Mouse (Mus musculus) A20 (cell line): ENCODE measurements at regions not wholly inside any gene's neighbourhood (a gene's known extent, or its start where the extent isn't known, plus 50 kb on each side); places are given as distances from the start of the nearest gene placed in this dataset.

Experiments
- DNase-seq: peaks from one replicate; pipeline ENCODE4 v3.0.0-alpha.2; 2011; ENCODE audit warnings: low read depth, low spot score

GRCm38 (mm10) chr9:51518376-51518775 is 189.7 kb upstream of the 1810046K07Rik start:
- no peak for DNase-seq

- no peak for DNase-seq
Measured at GRCm38 (mm10) chr9:51523471-51523870, 194.8 kb upstream of the 1810046K07Rik start.

GRCm38 (mm10) chr9:51525906-51526305 is 197.2 kb upstream of the 1810046K07Rik start:
- DNase-seq = no peak

- DNase-seq = no peak
Measured at GRCm38 (mm10) chr9:51538894-51539293, 210.2 kb upstream of the 1810046K07Rik start.

GRCm38 (mm10) chr9:51541940-51542339 is 213.2 kb upstream of the 1810046K07Rik start:
- no peak for DNase-seq

- DNase-seq = no peak
Measured at GRCm38 (mm10) chr9:51572040-51572439, 193.1 kb upstream of the Arhgap20 start.

- no peak for DNase-seq
Measured at GRCm38 (mm10) chr9:51581601-51582000, 183.5 kb upstream of the Arhgap20 start.

- no peak for DNase-seq
Measured at GRCm38 (mm10) chr9:51593707-51594106, 171.4 kb upstream of the Arhgap20 start.

GRCm38 (mm10) chr9:51598706-51599105 is 166.4 kb upstream of the Arhgap20 start:
- DNase-seq = no peak

GRCm38 (mm10) chr9:51608158-51608557 is 157.0 kb upstream of the Arhgap20 start:
- no peak for DNase-seq

- DNase-seq = no peak
Measured at GRCm38 (mm10) chr9:51608697-51609456, 156.3 kb upstream of the Arhgap20 start.

GRCm38 (mm10) chr9:51626156-51626555 is 139.0 kb upstream of the Arhgap20 start:
- no peak for DNase-seq

GRCm38 (mm10) chr9:51636097-51636496 is 129.0 kb upstream of the Arhgap20 start:
- no peak for DNase-seq

- DNase-seq = no peak
Measured at GRCm38 (mm10) chr9:51636559-51637127, 128.5 kb upstream of the Arhgap20 start.

- DNase-seq = no peak
Measured at GRCm38 (mm10) chr9:51637131-51637920, 127.8 kb upstream of the Arhgap20 start.

GRCm38 (mm10) chr9:51641706-51642105 is 123.4 kb upstream of the Arhgap20 start:
- no peak for DNase-seq

GRCm38 (mm10) chr9:51645426-51645825 is 119.7 kb upstream of the Arhgap20 start:
- no peak for DNase-seq

GRCm38 (mm10) chr9:51653376-51654292 is 111.5 kb upstream of the Arhgap20 start:
- DNase-seq = no peak

- DNase-seq = no peak
Measured at GRCm38 (mm10) chr9:51654645-51655044, 110.5 kb upstream of the Arhgap20 start.

- no peak for DNase-seq
Measured at GRCm38 (mm10) chr9:51657796-51658195, 107.3 kb upstream of the Arhgap20 start.
